Mouse (Mus musculus) bone marrow, adult 2 months (tissue): ENCODE data around the gene Ppp1r27.

Experiments
- CTCF ChIP-seq: fragments of 200-500 bp; IDR thresholded peaks from 2 replicates; pipeline ENCODE4 v1.5.1; 2011; ENCODE audit warnings: low read length, control low read depth; ENCODE audit not compliant: control insufficient read depth, insufficient read depth
- POLR2A ChIP-seq: fragments of 200-500 bp; IDR thresholded peaks from 2 replicates; pipeline ENCODE4 v1.6.1; 2011; ENCODE audit warnings: low read depth, mild to moderate bottlenecking, control low read depth, low read length, borderline replicate concordance; ENCODE audit not compliant: control insufficient read depth

DNA sequence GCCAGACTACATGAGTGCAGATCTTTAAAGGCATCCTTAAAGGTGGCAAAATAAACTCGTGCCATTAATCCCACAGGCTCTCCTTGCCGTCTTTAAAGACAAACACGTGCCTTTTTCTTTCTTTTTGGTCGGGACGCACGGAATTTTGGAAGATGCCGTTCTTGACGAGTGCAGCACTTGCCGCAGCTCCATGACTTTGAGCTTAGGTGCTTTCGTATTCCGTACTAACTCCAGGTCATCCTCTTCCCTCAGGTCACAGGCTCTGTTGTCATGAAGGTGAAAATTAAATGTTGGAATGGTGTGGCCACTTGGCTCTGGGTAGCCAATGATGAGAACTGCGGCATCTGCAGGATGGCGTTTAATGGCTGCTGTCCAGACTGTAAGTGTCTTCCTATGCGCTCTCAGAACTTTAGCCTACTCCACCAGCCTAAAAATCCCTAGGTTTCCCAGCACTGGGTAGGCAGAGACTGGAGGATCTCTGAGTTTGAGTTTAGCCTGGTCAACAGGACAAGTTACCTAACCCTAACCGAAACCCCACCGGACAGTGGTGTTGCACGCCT lies 48.1 kb upstream of the Ppp1r27 start:
- no peak for TF ChIP-seq POLR2A
- TF ChIP-seq CTCF, result no peak
